Mouse (Mus musculus): ENCODE results near the gene Flot1. TPM values are rescaled to one million over a fixed set of nuclear protein-coding genes. Genes with fewer than 3 reads are reported as not detected.
"Not testable (repeated sequence)": the region's sequence is repeated elsewhere in the genome, so short reads cannot be mapped to it uniquely, and the experiment has no call there.

The Flot1 gene
- polyA plus RNA-seq, 1 experiment from 2014 or later = 75.2 TPM

DNA sequence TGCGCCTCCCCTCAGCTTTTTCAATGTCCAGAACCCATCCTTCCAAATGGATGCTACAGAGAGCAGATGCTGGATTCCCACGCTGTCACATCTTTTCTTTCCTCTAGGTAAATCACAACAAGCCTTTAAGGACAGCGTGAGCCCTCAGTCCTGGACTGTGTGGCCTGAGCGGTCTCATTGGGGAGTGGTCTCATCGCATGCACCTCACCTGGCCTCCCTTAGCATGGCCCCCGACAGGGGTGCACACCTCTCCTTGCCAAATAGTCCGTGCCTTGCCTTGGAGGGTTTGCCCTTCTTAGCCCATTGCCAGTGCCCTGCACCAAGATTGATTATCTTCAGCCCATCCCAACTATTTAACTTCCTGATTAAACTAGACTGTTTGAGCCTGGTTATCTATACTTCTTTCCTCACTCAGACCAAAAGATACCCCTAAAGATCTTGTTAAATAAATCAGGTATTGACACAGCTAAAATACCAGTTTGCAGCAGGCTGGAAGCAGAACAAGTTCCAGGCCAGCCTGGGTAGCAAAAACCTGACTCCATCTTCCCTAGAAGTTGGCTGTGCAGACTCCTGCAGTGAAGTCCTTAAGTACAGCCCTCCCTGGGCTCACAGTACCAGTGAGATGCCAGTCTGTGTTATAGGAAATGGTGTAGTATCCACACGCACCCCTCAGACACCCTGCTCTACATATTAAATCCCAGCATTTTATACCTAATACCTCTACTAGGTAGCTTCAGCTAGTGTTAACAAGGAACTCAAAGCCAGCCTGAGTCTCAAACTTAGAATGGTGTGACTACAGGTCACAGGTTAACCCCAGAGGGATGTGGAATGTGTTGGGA, 9.6 kb downstream of the Flot1 start:
- Histone ChIP-seq H3K4me2 (peak overlapping the region; percentile 4; the same call in 1 of the 2 replicates), H3K27ac (peak overlapping the region; percentile 32), H3K36me3 (peaks cover 68% of the 10 kb centered on the region), H3K9me3 (no peaks in the 10 kb centered on the region), H3K4me3 (no peak overlapping the region), H3K9ac (peak overlapping the region; percentile 39; the same call in 1 of the 2 replicates), H3K27me3 (no peaks in the 10 kb centered on the region), H3K4me1 (replicated peaks) (peaks cover 52% of the 10 kb centered on the region)
- no peak for ATAC-seq (ENCODE audit: low FRiP score)
- 65% methylated on average over 8 of the region's 8 CpGs for WGBS

DNA sequence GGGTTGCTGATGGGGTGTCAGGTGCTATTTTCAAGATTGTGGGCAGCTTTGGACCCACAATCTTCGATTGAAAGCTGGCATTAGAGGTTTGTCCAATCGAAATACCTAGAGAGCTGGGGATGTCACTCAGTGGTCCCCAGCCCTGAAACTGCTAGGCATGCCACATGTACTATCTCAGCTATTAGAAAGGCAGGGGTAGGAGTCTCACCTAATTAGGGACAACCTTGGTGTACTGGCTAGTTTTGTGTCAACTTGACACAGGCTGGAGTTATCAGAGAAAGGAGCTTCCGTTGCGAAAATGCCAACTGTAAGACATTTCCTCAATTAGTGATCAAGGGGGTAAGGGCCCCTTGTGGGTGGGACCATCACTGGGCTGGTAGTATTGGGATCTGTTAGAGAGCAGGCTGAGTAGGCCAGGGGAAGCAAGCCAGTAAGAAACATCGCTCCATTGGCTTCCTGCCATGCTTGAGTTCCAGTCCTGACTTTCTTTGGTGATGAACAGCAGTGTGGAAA, 10.3 kb downstream of the Flot1 start:
- Histone ChIP-seq H3K27ac (0 out of 2 replicates have a peak overlapping the region, but pooled peaks have one; percentile 30), H3K27me3 (no peaks in the 10 kb centered on the region), H3K36me3 (peaks cover 62% of the 10 kb centered on the region), H3K4me2 (peak overlapping the region; percentile 92), H3K4me1 (replicated peaks) (peaks cover 52% of the 10 kb centered on the region), H3K9ac (peak overlapping the region; percentile 39), H3K9me3 (no peaks in the 10 kb centered on the region), H3K4me3 (0 out of 2 replicates have a peak overlapping the region, but pooled peaks have one; percentile 96)
- no peak for ATAC-seq (ENCODE audit: low FRiP score)
- 26% methylated on average over 5 of the region's 5 CpGs for WGBS

DNA sequence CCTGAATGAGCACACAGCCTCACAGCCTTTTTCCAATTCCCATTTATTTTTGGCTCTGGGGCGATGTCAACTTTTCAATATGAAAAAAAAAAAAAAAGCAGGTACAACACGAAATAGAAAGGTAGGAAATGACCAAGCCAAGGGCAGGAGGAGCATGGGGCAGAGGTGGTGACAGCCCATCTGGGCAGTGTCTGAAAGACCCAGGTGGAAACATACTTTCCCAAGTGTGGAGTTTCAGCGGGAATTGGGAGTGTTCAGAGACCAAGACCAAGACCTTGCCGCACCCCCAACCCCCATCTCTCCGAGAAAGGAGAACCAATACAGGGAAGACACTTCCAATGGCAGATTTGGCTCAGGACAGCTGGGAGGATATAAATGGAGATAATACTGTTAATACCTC, 10.9 kb downstream of the Flot1 start:
- WGBS = 63% methylated on average over 5 of the region's 5 CpGs
- Histone ChIP-seq H3K4me1 (replicated peaks) (peaks cover 56% of the 10 kb centered on the region), H3K36me3 (peaks cover 62% of the 10 kb centered on the region)

DNA sequence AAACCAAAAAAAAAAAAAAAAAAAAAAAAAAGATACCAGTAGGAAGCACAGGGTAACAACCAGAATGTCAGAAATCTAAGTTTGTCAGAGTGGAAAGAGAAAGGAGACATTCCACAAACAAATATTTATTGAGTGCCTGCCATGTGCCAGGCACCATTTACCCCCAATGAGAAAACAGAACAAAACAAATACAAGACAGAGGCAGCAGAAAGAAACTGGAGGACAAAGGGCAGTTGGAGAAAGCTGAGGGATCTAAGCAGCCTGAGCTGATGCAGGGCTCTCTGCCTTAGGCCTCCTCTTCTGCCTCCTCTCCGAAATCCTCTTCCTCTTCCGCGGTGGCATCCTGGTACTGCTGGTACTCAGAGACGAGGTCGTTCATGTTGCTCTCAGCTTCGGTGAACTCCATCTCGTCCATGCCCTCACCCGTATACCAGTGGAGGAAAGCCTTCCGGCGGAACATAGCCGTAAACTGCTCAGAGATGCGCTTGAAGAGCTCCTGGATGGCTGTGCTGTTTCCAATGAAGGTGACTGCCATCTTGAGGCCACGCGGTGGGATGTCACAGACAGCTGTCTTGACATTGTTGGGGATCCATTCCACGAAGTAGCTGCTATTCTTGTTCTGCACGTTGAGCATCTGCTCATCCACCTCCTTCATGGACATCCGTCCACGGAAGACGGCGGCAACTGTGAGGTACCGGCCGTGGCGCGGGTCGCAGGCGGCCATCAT, 11.8 kb downstream of the Flot1 start:
- 79% methylated on average over 26 of the region's 26 CpGs for WGBS
- Histone ChIP-seq H3K4me1 (replicated peaks) (peaks cover 61% of the 10 kb centered on the region), H3K36me3 (peaks cover 62% of the 10 kb centered on the region), H3K9me3 (no peaks in the 10 kb centered on the region), H3K4me3 (peak overlapping the region; percentile 96), H3K4me2 (peak overlapping the region; percentile 92), H3K27me3 (no peaks in the 10 kb centered on the region), H3K9ac (peak overlapping the region; percentile 100), H3K27ac (peak overlapping the region; percentile 30; the same call in 1 of the 2 replicates)
- ATAC-seq (ENCODE audit: low FRiP score) = no peak

More for the DNA sequence above, 10.9 kb downstream of the Flot1 start:
- no peak for ATAC-seq (ENCODE audit: low FRiP score)
- peak overlapping the region; percentile 96 for H3K4me3 ChIP-seq
- no peaks in the 10 kb centered on the region for H3K9me3 ChIP-seq
- H3K27me3 ChIP-seq = no peaks in the 10 kb centered on the region
- H3K4me2 ChIP-seq = peak overlapping the region; percentile 92
- H3K27ac ChIP-seq = no peak overlapping the region
- peak overlapping the region; percentile 53 for H3K9ac ChIP-seq

DNA sequence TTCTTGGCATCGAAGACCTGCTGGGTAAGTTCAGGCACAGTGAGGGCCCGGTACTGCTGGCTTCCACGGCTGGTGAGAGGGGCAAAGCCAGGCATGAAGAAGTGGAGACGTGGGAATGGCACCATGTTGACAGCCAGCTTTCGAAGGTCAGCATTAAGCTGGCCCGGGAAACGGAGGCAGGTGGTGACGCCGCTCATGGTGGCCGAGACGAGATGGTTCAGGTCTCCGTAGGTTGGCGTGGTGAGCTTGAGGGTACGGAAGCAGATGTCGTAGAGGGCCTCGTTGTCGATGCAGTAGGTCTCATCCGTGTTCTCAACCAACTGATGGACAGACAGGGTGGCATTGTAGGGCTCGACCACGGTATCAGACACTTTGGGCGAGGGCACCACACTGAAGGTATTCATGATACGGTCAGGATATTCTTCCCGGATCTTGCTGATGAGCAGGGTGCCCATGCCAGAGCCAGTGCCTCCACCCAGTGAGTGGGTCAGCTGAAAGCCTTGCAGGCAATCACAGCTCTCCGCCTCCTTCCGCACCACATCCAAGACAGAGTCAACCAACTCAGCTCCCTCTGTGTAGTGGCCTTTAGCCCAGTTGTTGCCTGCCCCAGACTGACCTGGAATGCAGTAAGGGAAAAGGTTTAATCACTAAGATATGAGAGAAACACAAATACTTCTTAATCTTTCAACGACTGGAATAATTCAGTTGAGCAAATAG, 12.6 kb downstream of the Flot1 start:
- peak overlapping the region; percentile 96 for H3K4me3 ChIP-seq
- WGBS = 81% methylated on average over 26 of the region's 26 CpGs
- ATAC-seq (ENCODE audit: low FRiP score) = no peak
- no peaks in the 10 kb centered on the region for H3K9me3 ChIP-seq
- H3K27me3 ChIP-seq = no peaks in the 10 kb centered on the region
- H3K9ac ChIP-seq = peak overlapping the region; percentile 100
- H3K4me1 ChIP-seq (replicated peaks) = peaks cover 58% of the 10 kb centered on the region
- peaks cover 60% of the 10 kb centered on the region for H3K36me3 ChIP-seq
- peak overlapping the region; percentile 99; the same call in 1 of the 2 replicates for H3K27ac ChIP-seq
- H3K4me2 ChIP-seq = peak overlapping the region; percentile 92

DNA sequence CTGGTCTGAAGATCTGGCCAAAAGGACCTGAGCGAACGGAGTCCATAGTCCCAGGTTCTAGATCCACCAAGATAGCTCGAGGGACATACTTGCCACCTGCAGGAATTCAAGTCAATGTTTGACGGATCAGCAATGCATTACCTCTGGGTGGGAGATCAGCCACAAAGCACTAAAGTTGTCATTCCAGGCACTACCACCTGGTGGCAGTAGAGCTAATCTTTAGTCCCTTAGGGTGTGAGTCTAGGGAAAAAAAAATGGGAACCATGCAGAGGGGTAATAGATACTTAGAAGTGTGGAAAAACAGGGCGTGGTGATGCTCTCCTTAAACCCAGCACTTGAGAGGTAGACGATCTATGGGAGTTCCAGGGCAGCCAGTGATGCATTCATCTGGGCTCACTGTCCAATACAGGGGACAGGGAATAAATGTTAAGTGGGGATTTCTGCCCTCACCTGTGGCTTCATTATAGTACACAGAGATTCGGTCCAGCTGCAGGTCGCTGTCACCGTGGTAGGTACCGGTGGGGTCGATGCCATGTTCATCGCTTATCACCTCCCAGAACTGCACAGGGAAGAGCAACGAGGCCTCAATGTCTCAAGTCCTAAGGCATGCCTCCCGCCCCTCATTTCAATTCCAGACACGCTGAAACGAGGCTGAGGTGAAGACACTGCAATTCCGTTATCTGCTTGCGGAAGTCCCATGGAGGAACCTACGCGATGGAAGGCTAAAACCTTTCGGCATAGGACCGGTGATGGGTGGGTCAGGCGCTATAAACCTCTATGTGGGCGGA, 13.3 kb downstream of the Flot1 start:
- Histone ChIP-seq H3K4me2 (peak overlapping the region; percentile 92), H3K27ac (peak overlapping the region; percentile 99), H3K36me3 (peaks cover 52% of the 10 kb centered on the region), H3K4me3 (peak overlapping the region; percentile 96), H3K4me1 (replicated peaks) (peaks cover 56% of the 10 kb centered on the region), H3K9me3 (no peaks in the 10 kb centered on the region), H3K9ac (peak overlapping the region; percentile 100), H3K27me3 (no peaks in the 10 kb centered on the region)
- WGBS = 7% methylated on average over 24 of the region's 24 CpGs
- 0 out of 2 replicates have a peak, but pooled peaks have one; percentile 0 for ATAC-seq (ENCODE audit: low FRiP score)

DNA sequence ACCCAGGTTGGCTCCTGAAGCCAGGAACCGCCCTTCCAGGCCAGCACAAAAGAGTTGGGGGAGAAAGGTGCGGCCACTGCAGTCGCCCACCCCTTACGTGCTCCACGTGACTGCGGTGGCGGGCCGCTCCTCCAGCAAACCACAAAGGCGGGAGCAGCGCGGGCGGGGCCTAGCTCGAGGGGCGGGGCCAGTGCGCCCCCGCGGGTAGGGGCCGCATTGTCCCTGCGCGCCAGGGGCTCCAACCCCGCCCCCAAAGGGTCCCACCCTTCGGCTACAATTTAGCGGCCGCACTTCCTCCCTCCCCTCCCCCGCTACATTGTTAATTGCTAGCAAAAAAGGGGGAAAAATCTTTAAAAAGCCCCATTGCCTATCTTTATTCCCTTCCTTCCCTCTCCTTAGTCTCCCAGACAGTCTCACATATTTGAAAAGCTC, 14.0 kb downstream of the Flot1 start:
- H3K4me2 ChIP-seq = peak overlapping the region; percentile 92
- peak; percentile 25 for ATAC-seq (ENCODE audit: low FRiP score)
- H3K27me3 ChIP-seq = no peaks in the 10 kb centered on the region
- H3K36me3 ChIP-seq = peaks cover 47% of the 10 kb centered on the region
- H3K9me3 ChIP-seq = no peaks in the 10 kb centered on the region
- WGBS = 1% methylated on average over 21 of the region's 25 CpGs
- H3K27ac ChIP-seq = peak overlapping the region; percentile 99
- peak overlapping the region; percentile 96 for H3K4me3 ChIP-seq
- peak overlapping the region; percentile 100 for H3K9ac ChIP-seq
- peaks cover 60% of the 10 kb centered on the region for H3K4me1 ChIP-seq (replicated peaks)

DNA sequence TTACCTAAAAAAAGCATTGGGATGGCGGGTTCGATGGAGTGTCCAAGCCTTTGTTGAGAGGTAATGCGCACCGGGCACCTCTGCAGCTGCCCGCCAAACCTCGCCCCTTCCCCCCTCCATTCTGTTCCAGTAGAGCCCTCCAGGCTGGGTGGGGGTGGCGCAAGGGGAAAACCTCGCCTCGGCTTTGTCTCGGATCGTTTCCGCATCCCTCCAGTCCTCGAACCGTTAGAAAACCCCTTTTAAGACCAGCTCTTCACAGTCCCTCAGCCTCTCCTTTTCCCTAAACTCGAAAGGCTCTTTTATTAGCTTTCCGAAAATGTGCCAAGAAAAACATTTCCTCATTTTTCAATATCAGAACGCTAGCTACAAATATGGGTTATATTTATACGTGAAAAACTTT, 14.5 kb downstream of the Flot1 start:
- no peak for ATAC-seq (ENCODE audit: low FRiP score)
- under 1% methylated on average over 18 of the region's 18 CpGs for WGBS
- peak overlapping the region; percentile 100 for H3K9ac ChIP-seq
- H3K27me3 ChIP-seq = no peaks in the 10 kb centered on the region
- H3K27ac ChIP-seq = peak overlapping the region; percentile 99
- peaks cover 65% of the 10 kb centered on the region for H3K4me1 ChIP-seq (replicated peaks)
- H3K9me3 ChIP-seq = no peaks in the 10 kb centered on the region
- H3K4me2 ChIP-seq = peak overlapping the region; percentile 92
- H3K36me3 ChIP-seq = peaks cover 42% of the 10 kb centered on the region
- H3K4me3 ChIP-seq = peak overlapping the region; percentile 96

DNA sequence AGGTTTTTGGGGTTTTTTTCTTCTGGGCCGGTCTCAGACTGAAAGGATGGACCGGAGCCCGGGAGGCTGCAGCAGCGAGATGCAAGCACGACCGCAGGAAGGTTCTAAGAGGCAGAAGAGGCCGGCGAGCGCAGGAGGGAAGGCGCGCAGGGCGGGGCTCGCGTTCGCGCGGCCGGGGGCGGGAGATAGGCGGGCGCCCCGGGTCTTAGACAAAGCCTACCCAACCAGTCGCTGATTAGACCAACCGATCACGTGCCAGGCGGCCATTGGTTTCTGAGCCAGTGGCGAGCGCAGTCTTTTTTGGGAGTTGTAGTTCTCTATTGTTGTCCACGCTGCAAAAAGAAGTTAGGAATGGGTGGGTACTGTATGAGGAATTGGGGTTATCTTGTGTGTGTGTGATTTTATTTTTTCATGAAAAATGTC, 15.1 kb downstream of the Flot1 start, which contains the start of gene Tubb5:
Tubb5 (minus strand) TSS at position 185 of the 423 bp plus-strand sequence.
- Histone ChIP-seq H3K9me3 (no peaks in the 10 kb centered on the region), H3K4me3 (peak within 1 kb of the TSS; percentile 96), H3K27ac (peak within 1 kb of the TSS; percentile 99), H3K36me3 (peaks cover 36% of the 10 kb centered on the region), H3K4me1 (replicated peaks) (peaks cover 65% of the 10 kb centered on the region), H3K27me3 (no peaks in the 10 kb centered on the region), H3K9ac (peak within 1 kb of the TSS; percentile 100), H3K4me2 (peak within 1 kb of the TSS; percentile 92)
- ATAC-seq (ENCODE audit: low FRiP score) = peak; percentile 75
- WGBS = 1% methylated on average over 29 of the region's 29 CpGs

DNA sequence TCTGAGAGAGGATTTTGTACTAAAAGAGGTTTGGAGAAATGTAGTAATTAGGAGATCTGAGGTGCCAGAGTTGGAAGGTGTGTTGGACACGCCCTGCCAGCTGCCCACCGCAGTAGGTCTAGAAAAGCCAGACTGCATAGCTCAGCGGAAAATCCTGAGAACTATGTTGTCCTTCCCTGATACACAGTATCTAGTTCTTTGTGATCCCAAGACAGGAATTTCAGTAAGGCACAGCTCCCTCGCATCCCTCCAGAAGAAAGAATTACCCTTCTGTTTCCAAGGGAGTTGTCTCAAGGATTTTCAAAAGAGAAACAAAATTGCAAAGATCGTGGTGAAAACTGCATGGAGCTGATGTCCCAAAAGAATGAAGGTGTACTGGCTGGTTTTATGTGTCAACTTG, 15.5 kb downstream of the Flot1 start:
- peak overlapping the region; percentile 67 for H3K4me2 ChIP-seq
- H3K27ac ChIP-seq = peak overlapping the region; percentile 99
- peaks cover 61% of the 10 kb centered on the region for H3K4me1 ChIP-seq (replicated peaks)
- 3% methylated on average over 5 of the region's 5 CpGs for WGBS
- H3K4me3 ChIP-seq = peak overlapping the region; percentile 96
- 0 out of 2 replicates have a peak, but pooled peaks have one; percentile 30 for ATAC-seq (ENCODE audit: low FRiP score)
- H3K27me3 ChIP-seq = no peaks in the 10 kb centered on the region
- H3K9me3 ChIP-seq = no peaks in the 10 kb centered on the region
- peak overlapping the region; percentile 100 for H3K9ac ChIP-seq
- peaks cover 31% of the 10 kb centered on the region for H3K36me3 ChIP-seq

DNA sequence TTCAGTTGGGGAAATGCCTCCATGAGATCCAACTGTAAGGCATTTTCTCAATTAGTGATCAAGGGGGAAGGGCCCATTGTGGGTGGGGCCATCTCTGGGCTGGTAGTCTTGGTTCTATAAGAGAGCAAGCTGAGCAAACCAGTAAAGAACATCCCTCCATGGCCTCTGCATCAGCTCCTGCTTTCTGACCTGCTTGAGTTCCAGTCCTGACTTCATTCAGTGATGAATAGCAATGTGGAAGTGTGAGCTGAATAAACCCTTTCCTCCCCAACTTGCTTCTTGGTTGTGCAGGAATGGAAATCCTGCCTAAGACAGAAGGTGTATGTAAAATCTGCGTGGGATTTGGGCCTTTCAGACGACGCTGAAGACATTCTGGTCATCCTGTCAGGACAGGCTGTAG, 16.0 kb downstream of the Flot1 start:
- Histone ChIP-seq H3K4me1 (replicated peaks) (peaks cover 57% of the 10 kb centered on the region), H3K4me2 (peak overlapping the region; percentile 67), H3K27ac (peak overlapping the region; percentile 99), H3K36me3 (peaks cover 27% of the 10 kb centered on the region), H3K4me3 (peak overlapping the region; percentile 96), H3K9ac (peak overlapping the region; percentile 100)
- ATAC-seq (ENCODE audit: low FRiP score); H3K9me3 ChIP-seq; H3K27me3 ChIP-seq: not testable (repeated sequence)
- 62% methylated on average over 3 of the region's 3 CpGs for WGBS

Data from hindbrain, embryonic 13.5 days (tissue).